Mouse (Mus musculus): ENCODE results near the gene Mief1. TPM values are rescaled to one million over a fixed set of nuclear protein-coding genes. Genes with fewer than 3 reads are reported as not detected.

Mief1 gene
- polyA plus RNA-seq, 1 experiment from 2014 or later, result 12.0 TPM

- no peak for ATAC-seq
- H3K9ac ChIP-seq (ENCODE audit: low read depth, low read length), result no peak overlapping the region
- H3K4me3 ChIP-seq (ENCODE audit: low read depth, low read length), result no peak overlapping the region
- no peaks in the 10 kb centered on the region for H3K36me3 ChIP-seq (ENCODE audit: control insufficient read depth, insufficient read depth)
- no peaks in the 10 kb centered on the region for H3K4me1 ChIP-seq (replicated peaks; ENCODE audit: control insufficient read depth, insufficient read depth, low read length)
- H3K4me2 ChIP-seq (replicated peaks; ENCODE audit: low read depth), result no peak overlapping the region
- no peak overlapping the region for H3K27ac ChIP-seq (ENCODE audit: low read depth, low read length)
- WGBS, result 89% methylated on average over 2 of the region's 2 CpGs
- no peaks in the 10 kb centered on the region for H3K9me3 ChIP-seq (ENCODE audit: control insufficient read depth)
- no peak for TF ChIP-seq CTCF (IDR thresholded peaks at IDR 0.05; ENCODE audit: low read depth)
- no peaks in the 10 kb centered on the region for H3K27me3 ChIP-seq (replicated peaks; ENCODE audit: control insufficient read depth, insufficient read depth, low read length)
Observed at GRCm38 (mm10) chr15:80279053-80279452, 45.2 kb downstream of the Mief1 start.

GRCm38 (mm10) chr15:80280646-80281045 lies 46.8 kb downstream of the Mief1 start:
- no peaks in the 10 kb centered on the region for H3K36me3 ChIP-seq (ENCODE audit: control insufficient read depth, insufficient read depth)
- peaks cover 4% of the 10 kb centered on the region for H3K27me3 ChIP-seq (replicated peaks; ENCODE audit: control insufficient read depth, insufficient read depth, low read length)
- no peak for ATAC-seq
- no peaks in the 10 kb centered on the region for H3K4me1 ChIP-seq (replicated peaks; ENCODE audit: control insufficient read depth, insufficient read depth, low read length)
- H3K4me3 ChIP-seq (ENCODE audit: low read depth, low read length), result no peak overlapping the region
- no peak overlapping the region for H3K4me2 ChIP-seq (replicated peaks; ENCODE audit: low read depth)
- whole genome bisulfite sequencing, result 24% methylated on average over 6 of the region's 6 CpGs
- no peaks in the 10 kb centered on the region for H3K9me3 ChIP-seq (ENCODE audit: control insufficient read depth)
- H3K27ac ChIP-seq (ENCODE audit: low read depth, low read length), result no peak overlapping the region
- TF ChIP-seq CTCF (IDR thresholded peaks at IDR 0.05; ENCODE audit: low read depth), result peak; percentile 72
- no peak overlapping the region for H3K9ac ChIP-seq (ENCODE audit: low read depth, low read length)

- peaks cover 41% of the 10 kb centered on the region for H3K27me3 ChIP-seq (replicated peaks; ENCODE audit: control insufficient read depth, insufficient read depth, low read length)
- TF ChIP-seq CTCF (IDR thresholded peaks at IDR 0.05; ENCODE audit: low read depth), result no peak
- peak within 1 kb of the TSS; percentile 39 for H3K4me3 ChIP-seq (ENCODE audit: low read depth, low read length)
- no peaks in the 10 kb centered on the region for H3K9me3 ChIP-seq (ENCODE audit: control insufficient read depth)
- WGBS, result 2% methylated on average over 38 of the region's 50 CpGs
- H3K4me2 ChIP-seq (replicated peaks; ENCODE audit: low read depth), result peak within 1 kb of the TSS; percentile 65
- H3K27ac ChIP-seq (ENCODE audit: low read depth, low read length), result no peak within 1 kb of the TSS
- no peak within 1 kb of the TSS for H3K9ac ChIP-seq (ENCODE audit: low read depth, low read length)
- H3K36me3 ChIP-seq (ENCODE audit: control insufficient read depth, insufficient read depth), result no peaks in the 10 kb centered on the region
- ATAC-seq, result no peak
- no peaks in the 10 kb centered on the region for H3K4me1 ChIP-seq (replicated peaks; ENCODE audit: control insufficient read depth, insufficient read depth, low read length)
Observed at GRCm38 (mm10) chr15:80286851-80287415, 53.1 kb downstream of the Mief1 start, which contains the start of gene Cacna1i. TSS of gene Cacna1i (plus strand) at chr15:80287238.

- Histone ChIP-seq H3K36me3 (ENCODE audit: control insufficient read depth, insufficient read depth) (no peaks in the 10 kb centered on the region), H3K27ac (ENCODE audit: low read depth, low read length) (no peak overlapping the region), H3K9me3 (ENCODE audit: control insufficient read depth) (no peaks in the 10 kb centered on the region), H3K4me3 (ENCODE audit: low read depth, low read length) (peak overlapping the region; percentile 39), H3K4me2 (replicated peaks; ENCODE audit: low read depth) (peak overlapping the region; percentile 65; the same call in 1 of the 2 replicates), H3K27me3 (replicated peaks; ENCODE audit: control insufficient read depth, insufficient read depth, low read length) (peaks cover 41% of the 10 kb centered on the region), H3K4me1 (replicated peaks; ENCODE audit: control insufficient read depth, insufficient read depth, low read length) (no peaks in the 10 kb centered on the region), H3K9ac (ENCODE audit: low read depth, low read length) (no peak overlapping the region)
- WGBS, result 7% methylated on average over 23 of the region's 23 CpGs
- TF ChIP-seq CTCF (IDR thresholded peaks at IDR 0.05; ENCODE audit: low read depth), result no peak
- ATAC-seq, result no peak
Observed at GRCm38 (mm10) chr15:80288036-80288435, 54.2 kb downstream of the Mief1 start.

- Histone ChIP-seq H3K9ac (ENCODE audit: low read depth, low read length) (no peak overlapping the region), H3K36me3 (ENCODE audit: control insufficient read depth, insufficient read depth) (no peaks in the 10 kb centered on the region), H3K4me2 (replicated peaks; ENCODE audit: low read depth) (no peak overlapping the region), H3K4me3 (ENCODE audit: low read depth, low read length) (no peak overlapping the region), H3K4me1 (replicated peaks; ENCODE audit: control insufficient read depth, insufficient read depth, low read length) (no peaks in the 10 kb centered on the region), H3K27me3 (replicated peaks; ENCODE audit: control insufficient read depth, insufficient read depth, low read length) (peaks cover 41% of the 10 kb centered on the region), H3K27ac (ENCODE audit: low read depth, low read length) (no peak overlapping the region), H3K9me3 (ENCODE audit: control insufficient read depth) (no peaks in the 10 kb centered on the region)
- whole genome bisulfite sequencing, result 9% methylated on average over 10 of the region's 10 CpGs
- peak; percentile 76 for TF ChIP-seq CTCF (IDR thresholded peaks at IDR 0.05; ENCODE audit: low read depth)
- ATAC-seq, result no peak
Observed at GRCm38 (mm10) chr15:80289436-80289835, 55.6 kb downstream of the Mief1 start.

- Histone ChIP-seq H3K4me1 (replicated peaks; ENCODE audit: control insufficient read depth, insufficient read depth, low read length) (no peaks in the 10 kb centered on the region), H3K4me3 (ENCODE audit: low read depth, low read length) (no peak overlapping the region), H3K9ac (ENCODE audit: low read depth, low read length) (no peak overlapping the region), H3K27me3 (replicated peaks; ENCODE audit: control insufficient read depth, insufficient read depth, low read length) (no peaks in the 10 kb centered on the region), H3K9me3 (ENCODE audit: control insufficient read depth) (no peaks in the 10 kb centered on the region), H3K36me3 (ENCODE audit: control insufficient read depth, insufficient read depth) (no peaks in the 10 kb centered on the region), H3K27ac (ENCODE audit: low read depth, low read length) (no peak overlapping the region), H3K4me2 (replicated peaks; ENCODE audit: low read depth) (no peak overlapping the region)
- whole genome bisulfite sequencing, result 98% methylated on average over 1 of the region's 1 CpGs
- TF ChIP-seq CTCF (IDR thresholded peaks at IDR 0.05; ENCODE audit: low read depth), result peak; percentile 32
- no peak for ATAC-seq
Observed at GRCm38 (mm10) chr15:80297146-80297545, 63.3 kb downstream of the Mief1 start.

Other genes with a start within 250 kb of the Mief1 start
- 6.9 and 7.1 TPM in 2 replicates for gene Pdgfb, start 219.0 kb upstream of the Mief1 start, polyA plus RNA-seq (2015; fragmentation: Nextera tagmentation; extraction: Ambion mirVana)
- 6.8 and 10.4 TPM in 2 replicates for gene Syngr1, start 142.7 kb upstream of the Mief1 start, polyA plus RNA-seq (2015; fragmentation: Nextera tagmentation; extraction: Ambion mirVana)
- gene Rpl3, start 142.2 kb upstream of the Mief1 start, polyA plus RNA-seq (2015; fragmentation: Nextera tagmentation; extraction: Ambion mirVana), result 436 and 450 TPM in 2 replicates
- gene Tab1, start 100.9 kb upstream of the Mief1 start, polyA plus RNA-seq (2015; fragmentation: Nextera tagmentation; extraction: Ambion mirVana), result 12.6 and 13.6 TPM in 2 replicates
- gene Mgat3, start 60.3 kb upstream of the Mief1 start, polyA plus RNA-seq (2015; fragmentation: Nextera tagmentation; extraction: Ambion mirVana), result 12.2 and 13.1 TPM in 2 replicates
- gene AC140267.1, start 1.8 kb downstream of the Mief1 start, polyA plus RNA-seq (2015; fragmentation: Nextera tagmentation; extraction: Ambion mirVana), result not detected in 2 replicates
- 95.2 and 106 TPM in 2 replicates for gene Atf4, start 21.2 kb downstream of the Mief1 start, polyA plus RNA-seq (2015; fragmentation: Nextera tagmentation; extraction: Ambion mirVana)
- 48.4 and 49.3 TPM in 2 replicates for gene Rps19bp1, start 30.3 kb downstream of the Mief1 start, polyA plus RNA-seq (2015; fragmentation: Nextera tagmentation; extraction: Ambion mirVana)
- 0.03 TPM in 1 of 2 replicates, not detected in the other for gene Cacna1i, start 53.2 kb downstream of the Mief1 start, polyA plus RNA-seq (2015; fragmentation: Nextera tagmentation; extraction: Ambion mirVana)

Measured in intestine, postnatal 0 days (tissue).